Mouse (Mus musculus) right cerebral cortex, adult 2 months (tissue): ENCODE measurements around the gene Tjp1.
A peak's percentile ranks its signal among the peaks of the same experiment; 100 is the strongest.

Experiments used
- DNase-seq, 2 experiments: peaks; one replicate each; pipeline ENCODE4 v3.0.0; 2021 to 2022; ENCODE audit warnings: low spot score in 2 of 2

The Tjp1 gene

DNA sequence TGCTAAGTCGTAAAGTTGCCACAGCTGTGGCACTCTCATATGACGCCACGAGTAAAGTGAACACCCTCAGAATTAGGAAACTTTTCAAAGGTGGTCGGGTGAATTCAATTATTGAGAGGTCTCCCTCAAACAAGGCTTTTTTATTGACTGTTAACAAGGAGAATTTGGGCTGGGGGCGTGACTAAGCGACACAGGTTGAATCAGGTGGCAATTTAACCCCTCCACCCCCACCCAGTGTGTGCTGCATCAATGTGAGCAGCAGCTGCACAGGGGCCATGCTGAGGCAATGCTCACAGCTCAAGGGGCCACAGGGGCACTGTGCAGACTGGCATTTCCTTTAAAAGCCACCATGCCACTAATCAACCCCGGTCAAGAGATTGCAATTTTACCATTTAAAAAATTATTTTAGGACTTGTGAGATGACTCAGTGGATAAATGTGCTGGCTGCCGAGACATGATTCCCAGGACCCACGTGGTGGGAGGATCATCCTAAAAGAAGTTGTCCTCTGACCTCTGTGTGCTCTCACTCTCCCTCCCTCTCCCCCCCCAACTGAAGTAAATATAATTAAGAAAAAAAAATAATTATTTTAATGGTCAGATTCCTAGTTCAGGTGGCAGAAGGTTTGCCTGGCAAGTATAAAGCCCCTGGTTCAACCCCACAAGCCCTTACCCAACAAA is 96.4 kb downstream of the Tjp1 start:
- no peak for DNase-seq

DNA sequence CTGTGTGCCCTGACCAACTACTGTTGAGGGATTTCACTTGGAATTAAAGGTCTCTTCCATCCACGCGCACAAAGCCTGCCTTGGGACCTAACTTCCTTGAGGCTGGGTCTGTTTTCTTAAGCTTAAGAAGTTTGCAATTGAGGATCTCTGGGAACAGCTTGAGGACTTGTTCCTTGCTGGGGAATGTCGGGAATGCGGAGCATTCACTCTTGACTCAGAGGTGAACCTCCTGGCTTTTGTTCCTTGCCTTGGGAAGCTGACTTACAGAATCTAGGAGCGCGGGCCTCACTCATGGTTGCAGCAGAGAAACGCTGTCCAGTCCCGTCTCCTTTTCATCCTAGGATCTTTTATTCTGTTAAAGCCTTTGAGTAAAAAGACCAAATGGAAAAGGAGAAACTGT is 97.2 kb downstream of the Tjp1 start:
- DNase-seq, result no peak

DNA sequence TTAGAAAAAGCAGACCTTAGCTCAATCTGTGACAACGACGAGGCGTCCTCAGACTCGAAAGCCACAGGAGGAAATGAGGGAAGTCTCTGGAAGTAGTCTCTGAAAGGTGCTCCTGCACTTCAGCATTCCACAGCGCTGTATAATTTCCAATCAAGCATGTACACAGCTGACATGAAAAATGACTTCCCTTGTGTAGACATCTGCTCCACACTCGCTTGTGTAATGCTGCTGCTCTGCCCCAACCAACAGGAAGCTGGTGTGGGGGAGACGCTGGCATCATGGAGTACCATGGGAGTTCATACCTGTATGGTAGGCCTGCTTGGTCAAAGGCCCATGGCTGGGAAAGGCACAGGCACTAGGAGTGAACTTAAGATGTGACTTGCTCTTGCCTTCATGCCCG is 103.1 kb downstream of the Tjp1 start:
- no peak for DNase-seq

DNA sequence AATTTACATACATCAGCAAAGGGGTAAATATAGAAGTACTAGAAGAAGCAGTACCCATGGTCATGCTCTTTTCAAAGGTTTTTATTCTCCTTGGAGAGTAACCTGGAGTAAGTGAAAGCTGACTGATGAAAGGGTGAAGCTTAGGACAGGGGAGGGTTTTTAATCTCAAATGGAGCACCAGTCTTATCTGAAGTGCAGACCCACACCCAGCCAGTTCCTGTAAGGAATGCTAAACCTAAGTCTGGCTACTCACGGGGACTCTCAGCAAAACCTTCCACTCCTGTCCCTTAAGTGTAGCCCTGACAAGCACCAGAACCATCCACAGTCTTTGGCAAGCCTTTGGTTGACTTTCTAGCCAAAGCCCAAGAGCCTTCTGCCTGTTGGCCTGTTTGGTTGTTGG is 105.1 kb downstream of the Tjp1 start:
- no peak for DNase-seq

DNA sequence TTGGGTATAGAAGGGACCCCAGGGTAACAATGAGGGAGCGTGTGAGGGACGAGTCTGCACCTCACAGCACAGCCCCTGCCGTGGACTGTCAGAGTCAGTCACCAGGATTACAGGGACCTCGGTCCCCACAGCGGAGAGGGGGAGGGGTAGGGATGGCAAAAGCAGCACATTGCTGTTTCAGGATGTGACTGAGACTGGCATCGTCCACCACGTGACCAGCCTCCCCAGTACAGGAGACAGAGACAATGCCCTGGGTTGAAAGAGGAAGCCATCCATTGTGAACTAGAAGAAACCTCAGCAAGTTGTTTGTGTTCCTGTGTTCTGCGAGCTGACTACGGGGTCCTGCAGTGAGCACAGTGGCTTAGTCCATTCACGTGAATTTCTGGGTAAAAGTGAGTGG is 106.1 kb downstream of the Tjp1 start:
- DNase-seq, result peak in 1 of 2 experiments; percentile 41

DNA sequence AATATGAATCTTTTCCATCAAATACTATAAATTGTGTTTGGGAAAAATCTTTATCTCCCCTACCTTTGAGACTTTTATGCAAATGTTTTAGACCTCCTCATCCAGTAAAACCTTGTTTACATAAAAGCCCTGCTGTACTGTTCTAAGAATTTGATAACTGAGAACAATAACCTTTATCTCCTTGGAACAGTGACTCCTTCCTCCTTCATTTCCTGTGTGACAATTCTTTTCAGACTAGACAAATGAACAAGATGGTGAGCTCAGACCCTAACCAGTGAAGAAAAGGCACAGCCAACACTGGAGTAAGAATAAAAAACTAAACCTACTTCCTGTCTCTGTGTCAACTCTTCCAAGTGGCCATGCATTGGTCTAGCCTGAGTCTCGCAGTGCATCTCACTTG is 107.7 kb downstream of the Tjp1 start:
- no peak for DNase-seq

DNA sequence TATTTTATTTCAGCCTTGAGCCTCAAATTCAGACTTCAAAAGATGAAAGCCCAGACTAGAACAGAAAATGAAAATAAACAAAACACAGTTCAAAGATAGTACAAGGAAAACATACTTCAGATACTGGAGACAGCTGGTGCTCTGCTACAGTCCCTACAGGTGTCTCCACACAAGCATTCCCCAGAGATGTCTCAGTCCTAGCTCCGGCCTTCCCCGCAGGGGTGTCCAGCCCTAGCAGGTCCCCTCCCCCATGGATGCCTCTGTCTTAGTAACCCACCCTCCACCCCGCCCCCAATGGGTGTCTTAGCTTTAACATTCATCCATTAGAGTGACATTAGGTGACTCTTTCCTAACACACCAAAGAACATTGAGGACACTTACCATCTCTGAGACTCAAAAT is 108.6 kb downstream of the Tjp1 start:
- no peak for DNase-seq

DNA sequence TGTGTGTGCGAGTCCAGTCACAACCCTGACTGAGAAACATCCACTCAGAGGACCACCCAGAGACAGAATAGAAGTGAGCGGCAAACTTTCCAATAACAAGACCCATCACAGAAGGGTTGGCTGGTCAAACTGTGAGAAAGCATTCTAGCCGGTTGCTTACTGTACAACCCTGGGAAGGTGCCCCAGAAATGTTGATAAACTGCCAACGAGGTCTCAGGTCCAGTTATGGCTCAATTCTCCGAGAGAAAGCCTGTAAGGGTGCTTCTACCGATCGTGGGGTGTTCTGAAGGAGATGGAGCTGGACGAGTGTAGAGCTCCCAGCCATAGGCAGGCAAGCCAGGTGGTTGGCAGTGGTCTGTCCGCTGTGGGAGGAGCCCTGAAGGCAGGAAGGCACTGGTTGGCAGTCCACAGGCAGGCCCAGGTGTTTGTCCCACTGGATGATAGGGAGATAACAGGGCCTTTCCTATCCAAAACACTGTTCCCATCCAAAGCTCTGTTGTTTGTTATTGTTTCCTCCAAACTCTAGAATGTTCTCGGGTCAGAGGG is 109.1 kb downstream of the Tjp1 start:
- DNase-seq, result no peak

DNA sequence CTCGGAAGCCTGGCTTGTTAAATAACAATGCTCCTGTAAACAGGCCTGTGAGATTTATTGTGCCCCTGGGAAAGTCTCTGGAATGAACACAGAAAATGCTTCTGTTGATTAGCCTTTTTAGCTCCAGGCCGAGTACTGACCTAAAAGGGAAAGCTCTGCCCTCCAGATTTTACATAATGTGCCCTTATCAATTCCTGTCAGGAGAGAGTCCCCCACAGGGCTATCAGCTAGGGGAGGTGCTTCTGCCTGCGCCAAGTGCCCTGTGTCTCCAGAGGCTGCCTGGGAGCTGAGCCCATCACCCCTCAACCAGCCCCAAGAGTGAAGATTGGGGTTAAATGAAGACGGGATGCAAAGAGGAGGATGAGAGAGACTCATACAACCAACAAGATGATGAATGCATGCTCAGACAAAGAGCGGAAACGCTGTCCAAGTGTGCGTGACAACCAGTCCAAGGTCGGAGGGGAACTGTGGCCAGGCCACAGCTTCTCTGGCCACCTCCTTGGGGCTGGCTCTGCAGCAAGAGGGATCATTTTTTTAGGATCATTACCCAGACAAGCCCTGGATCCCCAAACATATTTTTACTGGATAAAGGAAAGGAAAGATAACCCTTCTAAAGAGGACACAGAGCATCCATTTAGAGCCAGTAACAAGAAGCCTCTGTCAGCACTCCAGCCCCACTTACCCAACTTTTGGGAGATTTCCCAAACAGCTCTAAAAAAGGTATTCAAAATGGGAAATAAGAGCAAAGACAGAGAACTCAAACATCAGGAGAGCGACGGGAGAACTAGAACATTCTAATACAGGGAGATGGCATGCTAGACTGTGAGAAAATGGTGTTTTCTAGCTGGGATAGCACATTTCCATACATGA is 110.1 kb downstream of the Tjp1 start:
- no peak for DNase-seq

DNA sequence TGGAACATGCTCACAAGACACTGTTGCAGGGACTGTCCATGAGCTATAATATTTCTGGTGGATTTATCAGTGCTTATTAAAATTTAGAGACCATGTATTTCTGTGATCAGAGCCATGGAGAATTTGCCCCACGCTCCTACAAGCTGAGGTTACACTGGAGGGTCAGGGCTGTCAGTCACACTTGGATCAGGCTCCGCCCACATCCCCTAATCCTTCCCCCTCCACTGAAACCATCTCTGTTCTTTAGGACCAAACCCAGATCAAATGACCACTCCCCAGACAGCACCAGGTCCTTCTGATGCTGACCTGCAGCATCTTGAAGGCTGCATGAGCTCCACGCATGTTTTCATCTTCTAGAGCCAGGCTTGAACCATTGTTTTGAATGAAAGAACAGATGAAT is 111.1 kb downstream of the Tjp1 start:
- DNase-seq, result no peak

DNA sequence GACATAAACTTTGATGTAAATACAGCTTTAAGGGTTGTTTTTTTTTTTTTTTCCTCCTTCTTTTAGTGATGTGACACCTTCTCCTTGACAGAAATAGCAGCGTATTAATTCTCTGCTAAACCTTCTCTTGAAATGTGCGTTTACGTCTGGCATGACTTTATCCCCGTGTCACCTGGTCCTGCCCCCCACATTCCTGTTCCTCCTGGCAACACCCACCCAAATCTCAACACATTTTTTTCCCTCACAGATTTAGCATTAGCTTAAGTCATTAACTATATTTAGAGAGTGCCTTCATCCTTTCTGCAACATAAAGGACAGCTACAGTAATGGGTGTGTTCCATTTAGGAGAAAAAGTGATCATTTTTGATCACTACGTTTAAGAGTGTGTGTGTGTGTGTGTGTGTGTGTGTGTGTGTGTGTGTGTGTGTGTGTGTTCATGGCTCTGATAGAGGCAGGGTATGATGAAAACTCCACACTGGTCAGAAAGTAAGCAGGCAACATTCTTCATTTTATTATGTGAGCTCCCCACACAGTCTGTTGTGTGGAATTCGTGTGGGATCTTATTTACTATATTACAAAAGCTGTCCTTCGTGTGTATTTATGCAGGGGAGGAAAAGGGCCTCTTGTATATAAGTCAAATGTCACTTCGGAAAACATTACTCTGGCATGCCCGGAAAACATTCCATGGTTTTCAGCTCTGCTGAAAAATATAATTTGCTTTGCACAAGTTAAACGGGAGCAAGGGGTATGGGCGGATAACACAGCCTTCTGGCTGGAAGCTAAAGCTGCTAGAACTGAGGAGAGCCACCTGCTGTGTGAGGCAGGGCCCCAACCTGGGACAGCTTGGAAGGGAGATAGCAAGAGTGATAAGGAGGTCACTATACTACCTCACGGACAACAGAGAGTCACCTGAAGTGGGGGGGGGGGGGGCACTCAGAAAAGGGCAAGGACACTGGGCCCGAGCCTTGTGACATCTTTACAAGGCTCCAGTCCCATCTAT is 113.3 kb downstream of the Tjp1 start:
- no peak for DNase-seq

DNA sequence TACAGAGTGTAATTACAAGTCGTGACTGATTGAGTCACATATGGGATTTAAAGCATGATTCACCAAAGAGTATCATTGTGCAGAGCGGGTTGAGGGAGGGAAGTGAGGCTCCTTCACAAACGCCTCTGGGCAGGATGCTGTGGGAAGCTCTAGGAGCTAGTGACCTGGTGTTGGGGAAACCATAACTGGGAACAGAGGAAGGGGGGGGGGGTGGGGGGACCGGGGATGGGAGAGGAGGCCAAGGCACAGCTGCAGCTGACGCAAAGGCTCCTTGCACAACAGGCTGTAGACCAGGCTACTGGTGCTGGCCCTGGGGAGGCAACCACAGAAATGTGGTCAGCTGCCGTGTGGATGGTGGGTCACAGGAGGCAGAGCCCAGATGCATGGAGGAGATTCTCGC is 116.9 kb downstream of the Tjp1 start:
- DNase-seq, result peak in 1 of 2 experiments; percentile 43

DNA sequence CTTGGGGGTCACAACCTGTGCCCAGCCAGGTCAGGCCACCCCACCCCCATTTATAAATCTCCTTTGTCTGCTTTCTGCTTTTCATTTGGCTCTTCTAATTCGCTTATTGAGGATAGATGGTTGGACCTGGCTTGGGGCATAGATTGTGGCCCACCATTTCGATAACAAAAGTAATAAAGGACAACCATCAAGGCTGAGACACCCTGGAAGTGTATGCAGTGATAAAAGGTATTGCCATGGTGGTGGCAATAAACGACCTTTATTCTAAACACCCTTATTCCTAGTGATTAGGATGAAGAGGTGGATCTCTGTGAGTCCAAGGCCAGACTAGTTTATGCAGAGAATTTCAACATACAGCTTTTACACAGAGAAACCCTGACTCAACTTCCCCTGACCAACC is 121.2 kb downstream of the Tjp1 start:
- DNase-seq, result no peak

DNA sequence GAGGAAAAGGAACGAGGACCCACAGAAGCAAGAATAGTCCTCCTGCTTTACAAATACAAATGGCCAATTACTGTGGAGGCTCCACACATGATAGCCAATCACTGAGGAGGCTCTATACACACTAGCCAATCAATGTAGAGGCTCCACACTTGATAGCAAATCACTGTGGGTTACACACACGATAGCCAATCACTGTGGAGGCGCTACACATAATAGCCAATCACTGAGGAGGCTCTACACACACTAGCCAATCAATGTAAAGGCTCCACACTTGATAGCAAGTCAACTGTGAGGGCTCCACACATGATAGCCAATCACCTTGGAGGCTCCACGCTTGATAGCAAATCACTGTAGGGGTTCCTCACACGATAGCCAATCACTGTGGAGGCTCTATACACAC is 125.1 kb downstream of the Tjp1 start:
- no peak for DNase-seq

DNA sequence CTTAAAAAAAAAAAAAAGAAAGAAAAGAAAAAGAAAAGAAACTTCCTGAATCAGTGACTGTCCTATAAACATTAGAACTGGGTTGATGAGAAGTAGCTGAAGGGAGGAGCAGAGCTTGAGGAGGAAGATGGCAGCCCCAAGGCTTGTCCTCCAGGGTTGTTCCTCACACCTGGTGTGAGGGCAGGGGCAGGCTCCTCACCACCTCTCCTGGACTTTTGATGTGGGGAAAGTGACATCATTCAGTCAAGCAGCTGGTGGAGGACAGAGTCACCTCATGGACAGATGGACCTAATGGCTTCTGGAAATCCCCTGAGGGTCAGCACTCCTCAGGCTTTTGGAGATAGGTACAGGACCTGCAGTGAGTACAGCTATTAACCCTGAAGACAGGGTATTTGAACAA is 126.0 kb downstream of the Tjp1 start:
- DNase-seq, result no peak

DNA sequence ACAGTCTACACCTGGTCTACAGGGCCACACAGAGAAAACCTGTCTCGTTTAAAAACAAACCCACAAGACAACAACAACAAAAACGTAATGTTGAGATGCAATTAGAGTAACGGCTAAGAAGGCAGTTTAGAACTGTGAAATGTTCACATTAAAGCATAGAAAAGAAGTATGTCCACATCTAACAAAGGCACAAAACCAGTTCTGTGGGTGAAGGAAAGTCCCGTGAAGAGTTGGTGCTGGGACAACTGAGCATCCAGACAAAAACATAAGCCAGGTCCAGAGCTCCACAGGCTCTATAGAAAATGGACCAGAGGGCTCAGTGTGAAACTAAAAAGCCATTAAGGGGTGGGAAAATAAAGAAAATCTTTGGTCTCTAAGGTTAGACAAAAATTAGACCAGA is 131.7 kb downstream of the Tjp1 start:
- no peak for DNase-seq

DNA sequence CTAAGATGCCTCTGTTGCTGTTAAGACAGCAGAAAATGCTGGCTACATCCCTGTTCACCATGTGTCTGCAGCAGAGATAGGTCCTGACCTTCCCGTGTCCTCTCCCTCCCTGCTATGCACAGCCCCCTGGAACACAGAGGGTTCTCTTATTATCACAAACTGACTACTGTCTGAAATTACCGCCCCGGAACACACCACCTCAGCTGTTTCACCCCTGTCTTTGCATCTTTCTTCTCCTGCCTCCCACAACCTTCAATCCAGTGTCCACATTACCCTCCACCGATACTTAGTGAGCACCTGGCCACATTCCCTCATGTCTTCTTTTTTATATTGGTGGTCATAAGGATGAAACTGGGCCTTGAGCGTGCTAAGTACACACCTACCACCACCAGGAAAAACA is 132.4 kb downstream of the Tjp1 start:
- DNase-seq, result no peak

DNA sequence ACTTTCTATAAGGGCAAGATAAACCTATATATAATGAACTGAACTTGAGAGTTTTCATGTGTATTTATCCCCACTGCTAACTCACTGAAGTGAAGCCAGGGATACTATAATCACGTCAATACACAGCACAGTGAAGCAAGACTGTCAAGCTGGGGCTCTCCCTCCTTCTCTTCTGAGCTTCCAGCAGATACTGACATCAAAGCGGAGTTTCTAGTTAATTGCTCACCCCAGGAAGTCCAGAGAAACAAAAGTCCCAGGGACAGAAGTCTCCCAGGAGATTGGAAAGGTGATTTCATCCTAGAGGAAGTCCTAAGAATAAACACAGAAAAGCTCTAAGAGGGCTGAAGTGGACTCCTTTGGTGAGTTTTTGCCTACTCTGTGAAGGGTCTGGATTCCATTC is 132.9 kb downstream of the Tjp1 start:
- DNase-seq, result no peak

DNA sequence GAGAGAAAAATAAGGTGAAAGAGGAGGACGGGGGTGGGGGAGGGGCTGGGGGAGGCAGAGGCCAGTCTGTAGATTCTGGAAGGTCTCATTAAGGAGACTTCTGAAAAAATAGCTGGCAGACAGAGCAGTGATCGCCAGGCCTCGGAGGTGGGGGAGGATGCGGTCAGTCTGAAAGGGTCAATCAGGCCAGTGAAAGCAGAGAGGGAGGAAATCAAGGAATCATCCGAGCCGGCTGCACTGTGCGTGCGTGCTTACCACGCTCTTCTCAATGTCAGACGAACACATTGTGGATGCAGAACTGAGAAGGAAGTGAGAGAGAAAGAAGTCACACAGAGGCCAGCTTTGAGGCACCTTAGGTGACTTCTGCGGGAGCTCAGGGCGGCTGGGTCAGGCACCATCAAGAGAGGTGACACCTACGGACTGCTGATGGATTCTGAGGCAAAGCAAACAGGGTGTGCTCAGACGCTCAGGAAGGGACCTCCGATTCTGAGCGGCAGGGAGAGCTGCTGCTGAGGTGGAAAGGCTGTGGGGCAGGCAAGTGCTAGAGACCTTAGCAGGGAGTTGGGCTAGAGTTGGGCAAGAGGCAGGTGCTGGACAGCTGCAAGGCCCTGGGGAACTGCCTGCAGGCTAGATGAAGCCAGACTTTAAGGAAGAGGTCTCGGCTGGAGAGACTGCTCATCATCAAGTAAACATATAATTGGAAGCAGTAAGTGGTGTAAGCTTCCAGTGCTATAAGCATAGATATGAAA is 133.7 kb downstream of the Tjp1 start:
- DNase-seq, result no peak

DNA sequence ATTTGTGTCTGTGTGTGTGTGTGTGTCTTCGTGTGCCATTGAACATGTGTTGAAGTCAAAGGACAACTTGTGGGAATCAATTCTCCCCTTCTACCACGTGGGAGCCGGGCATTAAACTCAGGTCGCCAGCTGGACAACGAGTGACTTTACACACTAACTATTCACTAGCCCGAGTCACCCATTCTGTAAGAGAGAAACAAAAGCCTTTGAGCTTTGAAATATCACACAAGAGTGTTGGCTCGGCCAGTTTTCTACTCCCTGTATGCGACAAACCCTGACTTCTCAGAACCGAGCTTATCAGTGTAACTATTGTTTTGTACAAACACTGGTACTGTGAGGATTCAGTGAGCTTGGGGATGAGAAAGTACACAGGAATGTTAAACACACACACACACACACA is 134.6 kb downstream of the Tjp1 start:
- DNase-seq, result no peak

DNA sequence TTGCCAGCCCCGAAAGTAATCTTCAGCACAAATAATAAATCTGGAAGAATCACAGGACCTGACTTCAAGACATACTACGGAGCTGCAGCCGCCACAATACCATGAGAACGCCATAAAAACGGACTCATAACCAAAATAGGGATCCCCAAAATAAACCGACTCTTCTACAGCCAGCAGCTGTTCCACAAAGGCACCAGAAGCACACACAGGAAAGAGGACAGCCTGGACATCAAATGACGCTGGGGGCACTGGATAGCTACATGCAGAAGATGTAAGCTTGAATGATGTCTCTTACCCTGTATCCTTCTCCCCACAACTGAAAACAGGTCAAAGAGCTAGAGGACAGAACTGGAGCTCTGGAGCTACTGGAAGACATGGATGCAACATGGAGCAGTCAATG is 138.0 kb downstream of the Tjp1 start:
- DNase-seq, result no peak
